Mouse (Mus musculus) adrenal gland (tissue): ENCODE results near the gene Ybx1.

Source experiments
- intact Hi-C: fragments of 180-260 bp; cut with DNase I; formaldehyde crosslinking; loops from one replicate; pipeline ENCODE4 v1.15.1; 2025

Ybx1 gene

DNA sequence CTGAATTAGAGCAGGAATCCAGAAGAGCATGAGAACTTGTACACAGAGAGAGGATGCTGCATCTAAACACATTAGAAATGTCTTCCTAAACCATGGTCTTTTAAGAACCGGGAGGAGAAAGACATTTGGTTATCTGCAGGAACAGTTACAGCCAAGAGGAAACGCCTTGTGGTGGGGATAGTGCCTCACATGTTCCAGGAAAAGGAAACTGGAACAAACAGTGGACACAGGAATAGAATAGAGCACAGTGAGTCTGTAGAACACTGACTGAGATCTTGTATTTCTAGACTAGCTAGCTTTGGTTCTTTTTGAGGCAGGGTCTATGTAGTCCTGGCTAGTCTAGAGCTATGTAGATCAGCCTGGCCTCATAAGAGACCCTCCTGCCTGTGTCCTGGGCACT lies 19.2 kb downstream of the Ybx1 start:
- intact Hi-C loops: no loop called here

DNA sequence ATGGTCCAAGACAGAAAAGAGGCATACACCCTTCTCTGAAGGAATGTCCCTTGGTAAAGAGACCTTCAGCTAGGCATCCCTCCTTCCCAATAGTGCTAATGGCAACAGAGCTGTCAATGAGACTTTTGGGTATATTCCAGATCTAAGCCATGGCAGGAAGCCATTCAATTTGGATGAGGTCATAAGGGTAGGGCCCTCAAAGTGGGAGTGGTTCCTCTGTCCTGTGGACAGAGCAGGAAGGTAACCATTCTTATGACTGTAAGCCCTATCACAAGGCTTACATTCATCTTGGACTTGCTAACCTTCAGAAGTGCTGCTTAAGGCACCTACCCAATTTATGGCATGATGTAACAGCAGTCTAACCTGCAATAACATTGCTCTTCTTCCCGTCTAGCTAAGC lies 19.8 kb downstream of the Ybx1 start:
- intact Hi-C loops: no loop called here

DNA sequence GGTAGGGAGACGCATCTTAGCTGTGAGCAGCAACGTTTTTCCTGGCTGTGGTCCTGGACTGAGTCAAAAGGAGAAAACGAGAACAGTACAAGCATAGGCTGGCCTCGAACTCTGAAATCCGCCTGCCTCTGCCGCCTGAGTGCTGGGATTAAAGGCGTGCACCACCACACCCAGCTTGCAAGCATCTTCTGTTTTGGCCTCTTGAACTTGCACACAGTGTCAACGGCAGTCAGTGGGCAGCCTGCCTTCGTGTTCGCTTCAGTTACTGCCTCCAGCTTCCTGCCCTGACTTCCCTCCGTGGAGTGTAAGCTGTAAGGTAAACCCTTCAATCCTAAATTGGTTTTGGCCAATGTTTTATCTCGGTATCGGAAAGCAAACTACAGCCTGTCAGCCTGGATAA lies 27.8 kb downstream of the Ybx1 start:
- intact Hi-C loops: no loop called here

DNA sequence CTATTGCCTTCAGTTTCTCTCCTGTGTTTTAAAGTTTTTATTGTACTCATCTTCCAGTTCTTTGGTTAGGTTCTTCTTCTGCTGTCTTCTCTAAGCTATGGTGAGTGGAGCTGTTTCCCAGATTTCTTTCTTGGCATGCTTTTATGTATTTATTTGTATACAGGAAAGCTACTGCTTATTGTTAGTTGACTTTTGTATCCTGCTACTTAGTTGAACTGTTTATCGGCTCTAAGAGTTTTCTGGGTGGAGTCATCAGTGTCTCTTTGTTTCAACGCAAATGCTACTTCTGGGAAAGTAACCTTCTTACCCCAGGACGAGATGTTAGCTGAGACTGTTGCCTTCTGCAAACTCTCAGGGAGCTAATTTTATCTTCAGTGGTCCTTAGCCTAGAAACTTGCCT lies 30.9 kb downstream of the Ybx1 start:
- intact Hi-C loops: no loop called here

DNA sequence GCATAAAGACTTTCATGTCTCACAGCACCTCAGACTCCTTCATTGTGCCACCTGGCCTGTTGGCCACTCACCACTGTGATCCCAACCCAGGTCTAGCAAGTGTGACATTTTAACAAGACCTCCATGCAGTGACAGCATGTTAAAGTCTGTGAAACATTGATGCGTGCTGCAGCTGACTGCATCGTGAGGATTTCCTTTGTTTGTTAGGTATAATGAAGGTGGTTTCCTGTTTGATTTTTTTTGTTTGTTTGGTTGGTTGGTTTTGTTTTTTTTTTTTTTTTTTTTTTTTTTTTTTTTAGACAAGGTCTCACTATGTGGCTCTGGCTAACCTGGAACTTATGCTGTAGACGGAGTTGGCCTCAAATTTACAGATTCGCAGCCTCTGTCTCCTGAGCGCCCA lies 31.9 kb downstream of the Ybx1 start:
- intact Hi-C loops: no loop called here

DNA sequence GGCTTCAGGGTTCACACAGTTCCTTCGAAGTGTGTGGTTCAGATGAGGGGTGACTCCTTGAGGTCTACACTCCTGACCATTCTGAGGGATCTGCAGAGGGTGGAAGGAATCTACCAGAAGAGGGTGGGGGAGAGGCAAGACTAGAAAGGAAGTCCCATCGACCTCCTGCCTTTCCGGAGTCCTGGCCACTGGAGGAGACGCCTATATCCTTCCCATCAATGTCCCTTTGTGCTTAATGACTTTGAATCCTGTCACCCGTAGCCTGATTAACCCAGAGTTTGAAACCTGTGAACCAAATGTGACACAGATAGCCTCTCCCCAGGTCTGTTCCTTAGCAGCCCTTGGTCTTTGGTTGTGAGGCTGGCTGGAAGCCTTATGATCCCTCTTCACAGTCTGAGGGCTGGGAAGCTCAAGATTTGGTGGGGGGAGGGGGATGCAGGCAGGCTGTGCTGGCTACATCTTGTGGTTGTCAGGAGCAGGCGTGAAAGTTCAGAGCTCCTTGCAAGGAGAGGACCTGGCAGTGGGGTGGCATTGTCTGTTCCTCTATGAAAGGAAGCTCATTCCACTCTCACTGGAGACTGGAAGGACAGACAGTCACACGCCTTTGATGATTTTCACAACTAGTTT lies 33.2 kb downstream of the Ybx1 start:
- intact Hi-C loops: no loop called here

DNA sequence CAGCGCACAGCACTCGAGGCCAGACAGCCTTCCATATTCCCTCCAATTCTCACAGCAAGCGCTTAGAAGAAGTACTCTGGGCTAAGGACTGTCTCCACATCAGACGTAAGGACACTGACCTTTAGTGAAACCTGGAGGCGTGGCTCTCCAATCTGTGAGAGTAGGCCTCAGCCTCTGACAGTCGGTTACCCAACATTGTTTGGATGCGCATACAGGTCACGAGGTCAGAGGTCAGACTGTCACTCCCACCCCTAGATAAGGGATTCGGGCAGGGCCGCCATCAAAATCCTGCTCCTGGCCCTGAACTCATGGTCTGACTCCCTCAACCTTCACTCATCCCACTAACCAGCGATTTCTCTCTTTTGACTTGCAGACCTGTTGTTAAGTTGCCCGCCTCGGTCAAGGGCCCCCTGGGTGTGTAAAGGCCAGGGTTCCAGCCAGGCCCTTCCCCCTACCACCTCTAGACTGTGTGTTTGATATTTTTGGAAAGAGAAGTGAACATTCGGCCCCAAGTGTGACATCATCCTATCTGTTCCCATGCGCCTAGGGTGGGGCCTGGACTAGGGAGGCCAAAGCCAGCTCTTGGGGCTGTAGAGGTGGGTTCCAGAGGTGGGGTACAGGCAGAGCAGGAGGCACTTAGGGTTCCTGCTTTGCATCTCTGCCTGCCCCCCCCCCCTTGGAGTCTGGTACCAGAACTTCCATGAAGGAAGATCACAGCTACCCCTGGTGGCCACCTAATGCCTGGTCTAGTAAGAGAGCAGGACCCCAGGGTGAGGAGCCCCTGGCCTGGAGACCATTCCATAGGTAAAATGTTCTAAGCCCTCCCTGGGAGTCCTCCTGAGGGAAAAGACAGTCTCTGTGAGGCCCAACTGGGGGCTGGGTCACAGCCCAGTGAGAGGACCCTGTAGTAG lies 34.8 kb downstream of the Ybx1 start:
- intact Hi-C loops: no loop called here

DNA sequence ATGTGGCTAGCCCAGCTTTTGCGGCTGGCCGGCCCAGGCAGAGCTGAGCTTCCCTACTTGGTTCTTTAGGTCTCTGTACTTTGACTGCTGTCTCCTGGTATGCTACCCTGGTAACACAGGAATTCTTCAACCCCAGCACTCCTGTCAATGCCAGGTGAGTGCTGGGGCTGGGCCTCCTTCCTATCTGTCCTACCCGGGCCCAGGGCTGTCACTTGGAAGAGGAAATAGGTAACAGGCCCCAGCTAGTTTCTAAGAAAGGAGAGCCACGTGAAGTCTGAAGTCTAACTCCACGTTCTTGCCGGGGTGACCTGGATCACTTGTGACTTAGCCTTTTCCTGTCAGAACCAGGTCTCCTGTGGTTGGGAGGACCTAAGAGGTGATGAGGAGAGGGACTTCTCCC lies 37.3 kb downstream of the Ybx1 start:
- intact Hi-C loops: no loop called here

DNA sequence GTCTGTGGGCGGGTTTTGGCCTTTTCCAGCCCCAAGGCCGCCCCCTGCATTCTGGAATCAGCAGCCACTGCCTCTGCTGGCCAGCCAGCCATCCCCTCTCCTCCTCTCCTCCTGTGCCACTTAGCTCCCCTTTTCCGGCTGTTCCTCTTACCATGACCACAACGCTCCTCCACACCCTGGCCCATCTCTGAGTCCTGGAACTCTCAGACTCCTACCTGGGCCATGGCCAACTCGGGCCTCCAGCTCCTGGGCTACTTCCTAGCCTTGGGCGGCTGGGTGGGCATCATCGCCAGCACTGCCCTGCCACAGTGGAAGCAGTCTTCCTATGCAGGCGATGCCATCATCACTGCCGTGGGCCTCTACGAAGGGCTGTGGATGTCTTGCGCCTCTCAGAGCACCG lies 39.1 kb downstream of the Ybx1 start, which contains the start of gene Cldn19:
Gene Cldn19 (plus strand): TSS at position 64 of the 400 bp plus-strand sequence.
- intact Hi-C loops: no loop called here

DNA sequence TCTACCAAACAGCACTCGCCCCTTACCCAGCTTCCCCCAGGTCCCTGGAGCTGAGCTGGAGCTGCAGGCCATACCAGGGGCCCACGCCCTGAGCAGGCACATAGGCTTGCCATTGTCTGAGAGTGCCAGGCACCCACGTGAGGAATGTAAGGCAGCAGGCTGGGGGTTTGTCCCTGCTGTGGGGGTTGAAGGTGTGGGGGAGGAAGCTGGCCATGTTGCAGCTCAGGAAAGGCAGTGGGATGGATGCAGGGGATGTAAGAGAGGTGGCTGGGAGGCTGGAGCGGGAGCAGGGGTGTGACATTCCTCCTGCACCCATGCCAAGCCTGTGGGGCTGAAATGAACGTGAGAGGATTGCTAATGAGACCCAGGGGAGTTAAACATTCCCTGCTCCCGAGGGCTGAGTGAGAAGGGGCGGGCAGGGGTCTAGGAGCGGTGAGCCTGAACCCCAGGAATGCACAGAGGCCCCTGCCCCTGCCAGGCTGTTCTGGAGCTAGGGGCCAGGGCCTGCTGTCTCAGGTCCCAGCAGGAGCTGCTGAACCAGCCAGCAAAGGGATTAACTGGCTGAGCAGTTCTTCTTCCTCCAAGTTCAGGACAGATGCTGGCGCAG lies 40.3 kb downstream of the Ybx1 start:
- intact Hi-C loops: no loop called here

DNA sequence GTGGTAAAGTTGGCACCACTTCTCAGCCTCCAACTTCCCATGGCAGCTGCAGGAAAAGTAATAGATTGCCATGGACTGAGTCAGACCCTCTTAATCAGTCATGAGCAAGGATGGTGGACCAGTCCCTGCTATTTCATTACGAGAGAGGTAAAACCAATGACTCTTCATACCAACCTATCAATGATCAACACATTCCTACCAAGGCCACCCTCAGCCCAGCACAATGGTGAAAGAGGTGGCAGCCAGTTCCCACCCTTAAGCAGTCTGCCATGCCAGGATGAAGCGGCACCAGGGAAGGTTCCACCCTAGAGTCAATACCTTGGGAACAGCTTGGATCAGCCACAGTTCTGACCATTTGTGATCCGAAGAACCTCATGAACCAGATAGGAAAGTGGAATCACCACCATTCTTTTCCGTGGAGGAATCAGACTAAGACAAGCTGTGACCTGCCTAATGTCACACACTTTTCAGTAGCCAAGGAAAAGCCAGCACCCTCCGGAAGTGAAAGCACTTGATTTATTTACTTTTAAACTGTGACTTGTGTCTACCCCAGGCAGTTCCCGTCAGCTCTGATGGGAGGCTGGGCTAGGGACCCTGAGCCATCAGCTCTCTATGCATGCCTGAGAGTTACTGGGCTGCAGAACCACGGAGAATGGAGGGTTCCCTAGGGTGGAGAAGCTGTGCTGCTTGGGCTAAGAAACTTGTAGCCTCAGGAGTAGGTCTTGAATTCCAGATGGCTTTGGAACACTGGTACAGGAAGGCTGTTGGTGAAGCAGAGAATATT lies 42.2 kb downstream of the Ybx1 start:
- intact Hi-C loops: no loop called here

DNA sequence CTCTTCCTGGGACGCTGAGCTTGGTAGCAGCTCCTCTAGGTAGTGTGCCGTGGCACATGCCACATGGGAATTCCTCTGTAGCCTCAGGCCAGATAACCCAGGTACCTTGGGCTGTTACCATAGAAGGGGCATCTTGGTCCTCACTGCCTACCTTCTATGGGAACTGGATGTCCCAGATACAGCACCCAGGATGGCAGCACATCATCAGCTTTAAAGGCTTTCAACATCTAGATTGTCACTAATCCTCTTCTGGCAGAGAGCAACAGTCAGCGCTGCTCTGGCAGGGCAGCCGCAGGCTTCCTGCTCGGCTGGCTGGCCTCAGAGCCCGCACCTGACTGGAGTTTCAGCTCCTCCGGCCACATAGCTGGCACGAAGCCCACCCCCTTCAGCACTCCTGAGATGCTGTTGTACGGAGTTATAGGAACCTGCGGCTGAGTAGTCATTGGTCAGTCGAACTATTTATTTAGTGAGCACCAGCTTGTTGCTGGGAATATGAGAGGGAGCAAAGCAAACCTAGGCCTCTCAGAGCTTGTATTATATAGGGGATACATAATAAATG lies 45.9 kb downstream of the Ybx1 start:
- intact Hi-C loops: loop anchor here (5.0 to 10.0 kb wide), 4 partner anchors 44 to 419 kb away; partner anchors contain the start of genes Ppcs, Ybx1 and Zmynd12

DNA sequence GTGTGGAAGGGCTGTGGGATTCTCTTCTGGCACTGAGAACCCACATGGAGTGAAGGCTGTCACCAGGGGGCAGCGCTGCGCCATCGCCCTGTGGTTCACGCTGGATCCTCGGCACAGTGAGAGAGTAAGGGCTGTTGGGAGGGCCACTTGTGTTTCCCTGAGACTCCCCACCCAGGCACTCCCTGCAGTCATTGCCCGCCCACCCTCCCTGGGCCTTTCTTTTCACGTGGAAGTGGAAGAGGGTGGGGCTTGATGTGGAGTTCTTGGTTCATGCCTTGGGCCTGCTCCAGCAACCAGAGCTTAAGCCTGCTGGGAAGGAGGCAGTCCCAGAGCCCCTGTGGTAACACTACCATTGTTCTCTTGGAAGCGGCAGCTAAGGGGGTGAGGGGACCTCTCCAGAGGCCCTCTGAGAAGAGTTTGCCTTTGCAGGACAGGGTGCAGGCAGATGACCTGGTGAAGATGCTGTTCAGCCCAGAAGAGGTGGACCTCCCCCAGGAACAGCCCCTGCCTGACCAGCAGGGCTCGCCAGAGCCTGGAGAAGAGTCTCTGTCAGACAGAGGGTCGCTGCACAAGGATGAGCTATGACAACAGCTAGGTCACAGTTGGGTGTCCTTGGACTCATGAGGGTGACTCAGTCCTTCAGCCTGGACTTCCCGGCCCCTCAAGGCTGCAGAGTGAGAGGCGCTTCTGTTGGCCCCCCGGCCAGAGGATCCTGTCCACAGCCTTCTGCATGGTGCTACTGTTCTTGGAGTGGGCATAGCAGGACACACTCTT lies 46.8 kb downstream of the Ybx1 start:
- intact Hi-C loops: loop anchor here (5.0 to 10.0 kb wide), 4 partner anchors 45 to 420 kb away; partner anchors contain the start of genes Ppcs, Ybx1 and Zmynd12

DNA sequence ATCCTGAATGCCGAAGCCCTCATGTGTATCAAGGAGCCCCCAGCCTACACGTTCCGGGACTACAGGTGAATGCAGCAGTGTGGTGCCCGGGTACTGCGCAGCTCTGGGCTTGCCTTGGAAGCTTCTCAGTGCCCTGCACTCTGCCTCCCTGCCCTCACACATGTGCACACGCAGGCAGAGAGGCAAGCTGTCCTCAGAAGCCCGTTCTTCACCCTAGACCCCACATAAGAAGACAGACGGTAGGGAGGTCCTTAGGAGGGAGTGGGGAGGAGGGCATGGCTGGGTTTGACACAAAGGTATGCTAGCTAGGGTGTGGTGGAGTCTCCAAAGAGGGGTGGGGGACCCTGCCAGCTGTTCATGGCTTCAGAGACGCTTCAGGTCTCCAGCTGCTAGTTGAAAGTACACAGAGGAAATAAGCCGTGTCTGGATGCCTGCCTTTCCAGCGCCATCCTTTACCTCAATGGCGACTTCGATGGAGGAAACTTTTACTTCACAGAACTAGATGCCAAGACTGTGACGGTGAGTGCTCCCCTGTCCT lies 47.6 kb downstream of the Ybx1 start:
- intact Hi-C loops: loop anchor here (5.0 to 10.0 kb wide), 4 partner anchors 46 to 421 kb away; partner anchors contain the start of genes Ppcs, Ybx1 and Zmynd12

DNA sequence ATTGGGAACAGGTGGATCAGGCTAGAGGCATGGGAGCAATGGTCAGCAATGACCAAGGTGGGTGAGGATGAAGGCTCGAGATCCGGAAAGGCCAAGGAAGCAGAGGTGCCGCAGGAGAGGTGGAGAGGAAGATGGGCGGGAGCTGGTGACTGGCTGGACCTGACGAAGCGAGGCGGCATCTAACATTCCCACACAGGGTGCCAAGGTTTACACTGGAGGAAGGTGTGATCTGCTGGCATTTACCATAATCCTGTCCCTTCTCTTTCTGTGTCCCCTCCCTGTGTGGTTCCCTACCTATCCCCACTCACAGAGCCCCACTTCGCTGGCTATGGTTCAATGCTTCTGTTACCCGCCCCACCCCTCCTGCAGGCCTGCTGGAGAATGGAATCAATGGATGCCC lies 48.4 kb downstream of the Ybx1 start:
- intact Hi-C loops: loop anchor here (5.0 to 10.0 kb wide), 4 partner anchors 46 to 421 kb away; partner anchors contain the start of genes Ppcs, Ybx1 and Zmynd12

DNA sequence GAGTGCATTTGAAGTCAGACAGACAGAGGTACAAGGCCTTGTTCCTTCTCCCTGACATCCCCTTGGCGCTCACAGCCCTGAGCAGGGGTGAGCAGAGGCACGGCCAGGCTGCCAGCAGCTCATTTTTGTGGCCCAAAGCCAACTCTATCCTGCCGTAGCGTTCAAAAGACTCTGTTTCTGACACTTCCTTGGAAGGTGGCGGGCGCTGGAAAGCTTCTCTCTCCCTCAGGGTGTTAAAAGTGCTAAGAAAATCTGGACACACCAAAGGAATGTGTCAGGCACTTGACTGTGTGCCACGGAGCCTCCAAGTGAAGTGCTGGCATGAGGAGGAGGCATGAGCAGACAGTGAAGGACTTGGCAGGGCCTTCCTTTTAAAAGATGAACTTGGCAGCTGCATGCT lies 48.8 kb downstream of the Ybx1 start:
- intact Hi-C loops: loop anchor here (5.0 to 10.0 kb wide), 4 partner anchors 47 to 422 kb away; partner anchors contain the start of genes Ppcs, Ybx1 and Zmynd12

DNA sequence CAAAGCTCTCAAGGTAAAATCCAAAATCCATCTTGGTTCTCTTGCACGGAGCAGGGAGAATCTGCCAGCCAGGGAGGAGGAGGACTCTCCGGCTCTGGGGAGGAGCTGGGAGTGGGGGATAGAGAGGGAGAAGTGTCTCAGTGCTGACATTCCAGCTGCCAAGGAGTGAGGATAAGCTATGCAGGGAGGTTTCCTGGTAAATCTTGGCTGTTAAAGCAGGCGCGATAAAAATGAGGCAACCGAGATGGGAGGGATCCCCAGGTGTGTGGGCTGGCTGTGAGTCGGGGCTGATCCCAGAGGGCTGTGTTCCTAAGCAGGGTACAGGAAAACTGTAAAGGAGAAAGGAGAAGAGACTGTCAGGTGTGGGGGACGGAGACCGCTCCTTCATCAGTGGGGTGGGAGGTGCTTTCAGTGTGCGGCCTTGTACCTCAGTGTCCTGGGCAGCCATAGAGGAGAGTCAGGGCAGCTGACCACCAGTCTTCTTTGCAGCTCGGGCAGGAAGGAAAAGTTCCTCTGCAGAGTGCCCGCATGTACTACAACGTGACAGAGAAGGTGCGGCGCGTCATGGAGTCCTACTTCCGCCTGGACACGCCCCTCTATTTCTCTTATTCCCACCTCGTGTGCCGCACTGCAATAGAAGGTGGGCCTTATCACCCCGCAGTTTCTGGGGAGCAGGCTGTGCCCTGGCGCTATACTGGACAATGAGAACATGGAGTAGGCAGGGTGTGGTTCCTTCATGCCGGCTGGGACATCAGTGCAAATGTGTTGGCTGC lies 49.8 kb downstream of the Ybx1 start:
- intact Hi-C loops: loop anchor here (5.0 to 10.0 kb wide), 4 partner anchors 48 to 423 kb away; partner anchors contain the start of genes Ppcs, Ybx1 and Zmynd12

DNA sequence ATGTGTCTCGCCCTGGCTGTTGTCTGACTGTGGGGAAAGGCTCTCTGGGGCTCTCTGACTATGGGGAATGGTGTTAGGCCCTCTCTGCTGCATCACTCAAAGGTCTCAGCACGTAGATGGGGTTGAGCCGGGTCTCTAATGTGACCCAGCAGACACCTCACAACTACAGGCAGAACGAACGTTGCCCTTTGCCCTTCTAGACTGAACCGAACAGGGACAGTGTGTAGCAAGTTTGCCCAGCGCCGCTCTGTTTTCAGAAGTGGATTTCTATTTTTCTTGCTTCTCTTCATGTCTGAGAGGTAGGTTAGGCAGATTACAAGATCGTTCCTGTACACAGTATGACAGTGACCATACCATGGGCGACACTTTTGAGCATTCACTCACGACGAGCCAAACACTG lies 51.8 kb downstream of the Ybx1 start:
- intact Hi-C loops: loop anchor here (10.0 kb wide), 1 partner anchor 182 kb away; the partner anchor contains the start of genes Ppcs and Zmynd12
